Mouse (Mus musculus) cerebellum, adult (tissue): ENCODE results near the gene Timp2.
"Not testable (repeated sequence)": the region's sequence is repeated elsewhere in the genome, so short reads cannot be mapped to it uniquely, and the experiment has no call there.

Experiments
- ATAC-seq: cut with Nextera tagmentation; 2 replicates; pipeline ENCODE4 v1.9.2; 2017; ENCODE audit warnings: mild to moderate bottlenecking, moderate library complexity, mixed read lengths; ENCODE audit not compliant: insufficient number of reproducible peaks, low FRiP score, low TSS enrichment

Gene Timp2

DNA sequence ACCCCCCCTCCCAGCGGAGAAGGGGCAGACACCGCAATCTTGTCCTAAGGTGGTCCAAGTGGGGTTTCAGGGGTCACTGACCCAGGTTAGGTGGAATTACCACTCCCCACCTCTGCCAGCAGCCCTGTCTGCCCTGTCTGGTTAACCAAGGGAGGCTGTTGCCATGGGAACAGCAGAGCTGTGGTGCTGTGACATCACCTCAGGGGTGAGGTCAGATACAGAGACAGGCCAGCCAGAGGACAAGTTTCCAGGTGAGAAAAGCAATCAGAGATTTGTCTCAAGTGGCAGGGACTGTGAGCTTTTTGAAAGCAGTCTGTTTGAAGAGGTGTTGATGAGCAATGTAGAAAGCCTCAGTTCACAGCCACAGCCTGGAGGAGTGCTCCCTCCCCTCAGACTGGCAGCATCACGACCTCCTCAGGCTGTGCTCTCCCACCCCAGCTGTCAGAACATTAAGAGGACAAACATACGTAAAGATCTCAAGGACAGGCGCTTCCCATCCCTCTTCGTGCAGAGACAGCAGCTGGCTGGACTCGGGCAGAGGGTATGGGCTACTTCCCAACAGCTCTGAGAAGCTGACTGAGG is 13.0 kb downstream of the Timp2 start, which contains the start of gene Cep295nl:
Gene Cep295nl, minus strand, starts transcription at position 101 of the 582 bp plus-strand sequence.
- no peak for ATAC-seq

GRCm38 (mm10) chr11:118337491-118338168 is 17.9 kb downstream of the Timp2 start:
- no peak for ATAC-seq

- ATAC-seq, result no peak
Observed at GRCm38 (mm10) chr11:118333431-118333830, 22.1 kb downstream of the Timp2 start.

GRCm38 (mm10) chr11:118332376-118332775 is 23.2 kb downstream of the Timp2 start:
- ATAC-seq, result no peak

DNA sequence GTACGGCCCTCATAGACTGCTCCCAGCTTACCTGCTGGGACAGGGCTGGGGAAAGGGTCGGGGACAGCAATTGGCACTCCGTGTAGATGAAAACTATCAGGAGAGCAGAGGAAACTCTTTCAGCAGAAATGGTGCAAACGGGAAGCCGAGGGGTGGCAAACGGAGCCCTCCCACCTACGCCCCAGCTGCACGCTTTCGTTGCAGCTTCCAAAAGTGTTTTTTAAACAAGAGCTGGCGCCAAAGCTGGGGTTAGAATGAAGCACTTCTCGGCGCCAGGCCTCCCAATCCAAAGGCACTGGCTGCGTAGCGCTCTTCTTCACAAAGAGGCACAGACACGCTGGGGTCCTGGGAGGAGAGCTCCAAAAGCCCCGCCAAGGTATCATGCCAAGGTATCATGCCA is 24.8 kb downstream of the Timp2 start:
- no peak for ATAC-seq

GRCm38 (mm10) chr11:118330361-118330760 is 25.2 kb downstream of the Timp2 start:
- no peak for ATAC-seq

GRCm38 (mm10) chr11:118328947-118329346 is 26.6 kb downstream of the Timp2 start:
- no peak for ATAC-seq

DNA sequence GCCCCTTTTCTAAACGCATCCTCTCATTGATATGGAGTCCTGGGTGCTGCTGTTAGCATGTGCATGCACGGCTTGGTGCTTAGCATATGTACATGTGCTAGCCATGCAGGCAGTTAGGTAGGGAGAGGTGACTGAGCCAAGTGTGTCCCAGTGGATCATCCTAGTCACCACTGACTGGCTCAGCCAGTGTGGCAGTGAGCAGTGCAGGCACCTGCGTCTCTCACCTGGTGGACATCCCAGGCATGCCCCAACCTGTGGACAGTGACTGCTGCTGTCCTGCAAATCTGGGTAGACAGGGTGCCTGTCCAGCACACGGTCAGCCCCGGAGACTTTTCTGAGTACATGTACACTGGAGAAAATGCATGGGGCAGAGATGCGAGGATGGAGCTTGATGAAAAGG is 27.0 kb downstream of the Timp2 start:
- no peak for ATAC-seq

DNA sequence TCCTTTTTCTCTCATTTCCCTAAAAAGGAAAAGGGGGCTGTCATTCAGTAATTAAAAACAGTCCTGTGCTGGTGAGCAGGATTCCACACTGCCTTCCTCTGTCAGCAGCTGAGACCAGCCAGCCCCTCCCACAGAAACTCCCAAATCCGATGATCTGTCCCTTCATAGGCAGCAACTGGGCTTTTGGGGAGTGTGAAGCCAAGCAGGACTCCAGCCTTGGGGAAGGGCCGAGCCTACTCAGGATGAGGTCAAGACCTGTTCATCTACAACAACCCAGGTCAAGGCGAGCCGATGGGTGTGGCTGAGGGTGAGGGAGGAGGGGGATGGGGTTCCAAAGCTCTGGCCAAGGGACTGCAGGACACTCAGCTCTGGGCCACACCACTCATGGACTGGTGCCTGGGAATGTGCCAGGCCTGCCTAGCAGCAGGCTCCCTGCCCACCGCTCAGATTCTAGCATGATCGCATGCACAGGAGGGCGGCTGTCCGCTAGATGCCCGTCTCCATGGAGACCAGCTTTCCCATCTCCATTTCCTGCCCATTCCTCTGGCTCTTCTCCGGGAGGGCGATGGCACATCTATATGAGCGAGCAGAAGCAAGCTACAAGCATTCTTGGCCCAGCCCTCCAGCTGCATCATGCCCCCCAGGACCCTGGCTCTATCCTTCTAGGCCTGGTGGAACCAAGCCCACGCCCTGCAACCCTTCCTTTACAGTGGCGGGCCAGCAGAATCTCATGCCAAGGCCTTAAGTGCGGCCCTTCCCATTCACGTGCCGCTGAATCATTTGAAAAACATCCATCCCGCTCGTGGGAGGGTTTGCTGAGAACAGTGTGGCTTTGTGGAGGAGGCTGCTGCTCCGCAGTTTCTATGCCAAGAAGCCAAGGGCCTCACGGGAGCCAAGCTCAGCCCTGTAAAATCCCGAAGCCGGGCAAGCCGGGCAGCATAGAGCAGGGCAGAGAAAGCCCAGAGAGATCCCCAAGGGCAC is 28.3 kb downstream of the Timp2 start:
- ATAC-seq, result peak; percentile 40; the same call in 1 of the 2 replicates

GRCm38 (mm10) chr11:118326491-118326890 is 29.0 kb downstream of the Timp2 start:
- ATAC-seq, result no peak

DNA sequence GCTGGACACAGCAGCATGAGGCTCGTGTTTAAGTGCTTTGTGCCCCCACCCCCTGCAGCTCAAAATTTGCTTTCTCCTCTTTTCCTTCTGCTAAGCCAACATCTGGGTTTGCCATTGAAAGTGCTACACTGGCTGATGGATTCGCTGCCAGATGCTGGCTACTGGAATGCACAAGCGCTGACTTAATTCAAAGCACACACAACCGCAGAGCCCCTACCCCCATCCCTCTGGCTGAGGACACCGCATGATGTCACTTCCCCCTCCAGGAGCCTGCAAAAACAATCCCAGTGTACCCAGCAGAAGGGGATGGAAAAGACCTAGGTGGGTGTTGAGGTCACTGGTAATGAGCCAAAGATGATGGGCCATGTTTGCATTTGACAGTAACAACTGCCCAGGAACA is 31.0 kb downstream of the Timp2 start:
- no peak for ATAC-seq

DNA sequence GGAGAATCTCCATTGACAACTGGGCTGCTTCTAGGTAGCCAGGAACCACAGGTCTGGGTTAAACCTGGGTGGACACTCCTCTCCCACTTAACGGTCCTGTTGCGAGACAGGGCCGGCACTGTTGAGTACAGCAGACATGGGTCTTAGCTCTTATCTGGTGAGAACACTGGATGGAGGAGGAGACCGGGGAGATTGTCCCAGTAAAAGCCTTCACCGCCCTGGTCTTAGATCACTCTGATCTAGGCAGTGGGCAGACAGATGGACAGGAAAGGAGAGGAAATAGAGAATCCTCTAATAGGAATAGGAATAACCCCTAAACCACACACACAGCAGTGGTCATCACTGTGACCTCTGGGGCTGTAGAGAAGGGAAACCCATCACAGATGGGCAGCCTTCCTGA is 31.6 kb downstream of the Timp2 start:
- no peak for ATAC-seq

GRCm38 (mm10) chr11:118322647-118323046 is 32.9 kb downstream of the Timp2 start:
- no peak for ATAC-seq

GRCm38 (mm10) chr11:118321971-118322370 is 33.6 kb downstream of the Timp2 start:
- no peak for ATAC-seq

DNA sequence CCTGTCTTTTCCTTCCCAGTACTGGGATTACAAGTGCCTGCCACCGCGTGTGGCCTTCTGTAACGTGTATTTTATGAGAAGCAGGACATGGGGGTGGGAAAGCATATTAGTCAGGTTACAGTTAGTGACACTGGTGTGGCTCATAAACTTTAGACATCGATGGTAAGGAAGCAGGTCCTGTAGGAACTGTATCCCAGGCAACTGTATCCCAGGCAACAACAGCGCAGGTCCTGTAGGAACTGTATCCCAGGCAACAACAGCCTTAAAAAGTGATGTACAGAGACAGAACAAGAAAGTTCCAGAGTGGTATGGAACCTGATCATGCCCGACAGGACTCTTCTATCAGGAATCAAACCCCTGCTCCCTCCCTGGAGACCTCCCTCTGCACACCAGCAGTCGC is 34.0 kb downstream of the Timp2 start:
- no peak for ATAC-seq

DNA sequence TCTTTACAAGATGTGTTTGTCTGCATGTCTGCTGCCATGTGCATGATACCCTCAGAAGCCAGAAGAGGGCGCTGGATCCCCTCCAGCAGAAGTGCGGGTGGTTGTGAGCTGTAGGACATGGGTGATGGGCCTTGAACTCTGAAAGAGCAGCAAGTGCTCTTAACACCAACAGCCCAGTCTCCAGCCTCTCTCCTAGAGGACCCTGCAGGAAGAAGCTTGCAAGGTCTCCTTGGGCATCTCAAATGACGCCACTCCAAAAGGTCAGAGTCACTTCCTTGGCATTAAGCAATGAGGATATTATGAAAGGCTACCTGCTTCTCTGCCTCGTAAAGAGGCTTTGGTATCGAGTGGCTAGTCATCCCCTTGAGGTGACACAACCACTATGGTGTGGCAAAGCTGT is 36.9 kb downstream of the Timp2 start:
- no peak for ATAC-seq

- peak; percentile 56; the same call in 1 of the 2 replicates for ATAC-seq
Observed at GRCm38 (mm10) chr11:118317129-118317528, 38.4 kb downstream of the Timp2 start.

GRCm38 (mm10) chr11:118316231-118316806 is 39.2 kb downstream of the Timp2 start:
- ATAC-seq, result no peak

- ATAC-seq, result no peak
Observed at GRCm38 (mm10) chr11:118312132-118312723, 43.3 kb downstream of the Timp2 start.

DNA sequence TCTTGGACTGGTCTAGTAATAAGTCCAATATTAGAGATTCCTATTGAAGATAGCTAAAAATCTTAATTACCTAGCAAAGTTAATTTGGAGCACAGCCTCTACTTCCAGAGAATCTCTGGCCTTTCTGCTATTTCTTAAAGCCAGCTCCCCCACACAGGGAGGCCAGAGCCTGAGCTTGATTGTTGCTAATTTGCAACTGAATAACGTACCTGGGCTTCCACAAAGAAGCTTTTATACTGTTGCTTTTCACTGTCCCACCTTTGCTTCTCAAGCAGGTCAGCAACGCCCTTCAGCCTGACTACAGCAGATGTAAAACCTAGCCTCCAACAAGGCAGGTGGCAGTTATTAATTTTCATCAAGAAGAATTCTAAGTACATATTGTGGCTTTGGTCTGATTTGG is 47.6 kb downstream of the Timp2 start:
- not testable (repeated sequence) for ATAC-seq
